Mouse (Mus musculus) liver, embryonic 13.5 days (tissue): ENCODE measurements around the gene Mlana. TPM values are rescaled to one million over a fixed set of nuclear protein-coding genes. Genes with fewer than 3 reads are reported as not detected.

Experiments used
- ATAC-seq: fragments of 200-750 bp; cut with Nextera tagmentation; 2 replicates; pipeline ENCODE4 v1.8.0; 2017; ENCODE audit warnings: low read depth, mild to moderate bottlenecking, moderate number of reproducible peaks, moderate library complexity
- DNase-seq: peaks from one replicate; pipeline ENCODE4 v3.0.0; 2022
- H3K27ac ChIP-seq: fragments of 300-500 bp; sonication (generic); 2 replicates; pipeline ENCODE4 v1.5.1; 2015; ENCODE audit warnings: moderate library complexity, mild to moderate bottlenecking, inconsistent platforms
- H3K27me3 ChIP-seq: fragments of 300-500 bp; sonication (generic); 2 replicates; pipeline ENCODE4 v1.6.1; 2015; ENCODE audit warnings: mild to moderate bottlenecking, inconsistent platforms
- H3K36me3 ChIP-seq: fragments of 300-500 bp; sonication (generic); 2 replicates; pipeline ENCODE4 v1.6.1; 2015; ENCODE audit warnings: mild to moderate bottlenecking, inconsistent platforms
- H3K4me1 ChIP-seq: fragments of 300-500 bp; sonication (generic); replicated peaks from 2 replicates; pipeline ENCODE4 v1.6.1; 2015; ENCODE audit warnings: inconsistent platforms
- H3K4me2 ChIP-seq: fragments of 300-500 bp; sonication (generic); 2 replicates; pipeline ENCODE4 v1.6.1; 2015; ENCODE audit warnings: inconsistent platforms, mild to moderate bottlenecking, moderate library complexity
- H3K4me3 ChIP-seq: fragments of 300-500 bp; sonication (generic); replicated peaks from 2 replicates; pipeline ENCODE4 v1.5.1; 2015; ENCODE audit warnings: mild to moderate bottlenecking, inconsistent platforms
- H3K9ac ChIP-seq: fragments of 300-500 bp; sonication (generic); 2 replicates; pipeline ENCODE4 v1.6.1; 2015; ENCODE audit warnings: mild to moderate bottlenecking, inconsistent platforms
- H3K9me3 ChIP-seq: fragments of 300-500 bp; sonication (generic); replicated peaks from 2 replicates; pipeline ENCODE4 v1.6.1; 2016; ENCODE audit warnings: inconsistent platforms
- whole genome bisulfite sequencing: fragments of 180-500 bp; shearing (Covaris S2); methylation state at CpG from one replicate; pipeline ENCODE4 v1.1.7; 2015; ENCODE audit not compliant: insufficient replicate concordance; 5-methylcytosine and 5-hydroxymethylcytosine counted together
- polyA plus RNA-seq: library from polyadenylated mRNA; unstranded; fragments of >200 nt; fragmentation: Nextera tagmentation; extraction: Ambion mirVana; gene quantifications from 2 replicates; pipeline ENCODE4 v1.2.1, GENCODE M21; 2015

Mlana gene
- not detected in 2 replicates for polyA plus RNA-seq

DNA sequence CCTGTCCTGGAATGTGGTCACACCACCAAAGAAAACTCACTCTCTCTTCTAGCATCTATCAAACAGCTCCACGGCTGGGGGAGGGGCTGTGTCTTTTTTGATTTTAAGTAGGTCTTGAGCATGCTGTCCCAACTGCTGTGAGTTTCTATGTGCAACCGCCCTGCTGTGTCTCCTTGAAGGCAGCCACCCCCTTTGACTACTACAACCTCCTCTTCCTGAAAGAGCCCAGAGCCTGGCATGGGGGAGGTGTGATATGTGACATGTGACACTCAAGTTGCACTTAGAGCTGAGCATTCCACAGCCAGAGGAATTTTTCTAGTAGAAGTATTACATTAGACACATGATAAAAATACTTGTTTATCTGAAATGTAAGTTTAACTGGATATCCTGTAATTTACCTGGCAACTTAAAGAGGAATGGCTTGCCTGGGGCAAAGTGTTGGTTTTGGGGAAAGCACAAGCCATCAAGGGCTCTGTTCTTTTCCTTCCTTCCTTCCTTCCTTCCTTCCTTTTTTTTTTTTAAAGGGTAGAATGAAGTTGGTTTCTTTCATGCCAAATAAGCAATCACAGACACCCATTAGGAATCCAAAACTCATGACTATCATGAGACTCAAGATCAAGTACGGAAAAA, at the start of gene Mlana:
Gene Mlana, plus strand, starts transcription at position 580 of the 630 bp plus-strand sequence.
- no peak for ATAC-seq
- no peaks in the 10 kb centered on the region for H3K36me3 ChIP-seq
- no peak for DNase-seq
- H3K4me3 ChIP-seq = no peak within 1 kb of the TSS
- no peaks in the 10 kb centered on the region for H3K9me3 ChIP-seq
- H3K9ac ChIP-seq = no peak within 1 kb of the TSS
- H3K4me1 ChIP-seq = no peaks in the 10 kb centered on the region
- 45% methylated on average over 3 of the region's 3 CpGs for WGBS
- no peak within 1 kb of the TSS for H3K27ac ChIP-seq
- H3K27me3 ChIP-seq = no peaks in the 10 kb centered on the region
- H3K4me2 ChIP-seq = no peak within 1 kb of the TSS

DNA sequence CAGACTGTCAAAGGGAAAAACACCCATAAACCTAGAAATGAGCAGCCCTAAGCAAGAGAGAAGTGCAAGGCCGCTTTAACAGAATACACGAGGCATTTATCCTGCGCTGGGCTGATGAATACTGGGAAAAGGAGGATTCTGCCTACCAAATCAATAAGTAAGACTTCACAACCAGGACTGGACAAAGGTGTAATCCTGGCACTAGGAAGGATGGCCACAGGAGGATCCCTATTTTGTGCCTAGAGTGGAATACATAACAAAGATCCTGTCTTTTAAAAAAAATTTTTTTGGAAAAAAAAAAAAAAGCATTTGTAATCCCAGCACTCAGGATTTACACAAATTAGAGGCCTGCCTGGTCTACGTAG, 49.1 kb upstream of the Mlana start:
- WGBS = 35% methylated on average over 4 of the region's 4 CpGs
- peak overlapping the region; percentile 94 for H3K9ac ChIP-seq

DNA sequence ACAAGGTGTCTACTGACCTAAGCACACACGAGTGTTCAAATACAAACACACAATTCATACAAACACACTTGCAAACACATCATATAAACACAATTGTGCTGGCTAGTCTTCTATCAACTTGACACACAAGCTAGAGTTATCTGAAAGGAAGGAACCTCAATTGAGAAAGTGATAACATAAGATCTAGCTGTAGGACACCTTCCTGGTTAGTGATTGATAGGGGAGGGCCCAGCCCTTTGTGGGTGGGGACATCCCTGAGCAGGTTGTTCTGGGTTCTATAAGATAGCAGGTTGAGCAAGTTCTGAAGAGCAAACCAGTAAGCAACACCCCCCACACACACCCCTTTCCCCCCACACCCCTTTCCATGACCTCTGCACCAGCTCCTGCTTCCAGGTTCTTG, 47.9 kb upstream of the Mlana start:
- H3K9ac ChIP-seq = no peak overlapping the region
- H3K4me2 ChIP-seq = peak overlapping the region; percentile 43
- no peaks in the 10 kb centered on the region for H3K27me3 ChIP-seq
- DNase-seq (peak; percentile 72), ATAC-seq (peak; percentile 80)
- no peaks in the 10 kb centered on the region for H3K9me3 ChIP-seq
- no peak overlapping the region for H3K4me3 ChIP-seq
- WGBS = 59% methylated on average over 1 of the region's 1 CpGs
- peaks cover 41% of the 10 kb centered on the region for H3K4me1 ChIP-seq
- peaks cover 16% of the 10 kb centered on the region for H3K36me3 ChIP-seq
- peak overlapping the region; percentile 80 for H3K27ac ChIP-seq

More for the DNA sequence above, 49.1 kb upstream of the Mlana start:
- Histone ChIP-seq H3K27me3 (no peaks in the 10 kb centered on the region), H3K27ac (peak overlapping the region; percentile 80), H3K4me2 (peak overlapping the region; percentile 77), H3K9me3 (no peaks in the 10 kb centered on the region), H3K4me3 (peak overlapping the region; percentile 96), H3K4me1 (peaks cover 41% of the 10 kb centered on the region), H3K36me3 (peaks cover 19% of the 10 kb centered on the region)
- ATAC-seq = no peak
- DNase-seq = no peak

DNA sequence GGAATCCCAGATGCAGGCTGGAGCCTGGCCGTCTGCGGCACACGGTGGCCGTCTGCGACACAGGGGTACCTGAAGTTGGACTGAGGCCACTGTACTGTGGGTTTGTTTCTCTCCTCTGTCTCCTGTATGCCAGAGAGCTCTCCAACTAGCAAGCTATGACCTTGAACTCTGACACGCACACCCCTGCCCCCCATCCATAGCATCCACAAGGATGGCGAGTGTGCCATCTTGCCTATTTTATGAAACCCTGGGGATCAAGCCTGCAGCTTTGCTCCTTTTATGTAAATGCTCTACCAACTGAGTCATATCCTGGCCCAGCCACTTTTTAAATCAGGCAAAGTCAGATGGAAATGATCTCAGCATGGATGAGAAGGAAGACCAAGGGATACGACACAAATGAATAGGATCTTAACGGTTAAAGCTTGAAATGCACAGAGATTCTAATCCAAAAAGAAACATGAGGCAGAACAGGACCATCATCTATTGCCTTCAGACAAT, 43.8 kb upstream of the Mlana start:
- Histone ChIP-seq H3K9me3 (no peaks in the 10 kb centered on the region), H3K27me3 (no peaks in the 10 kb centered on the region), H3K4me2 (no peak overlapping the region), H3K9ac (no peak overlapping the region), H3K27ac (no peak overlapping the region), H3K36me3 (no peaks in the 10 kb centered on the region), H3K4me1 (peaks cover 24% of the 10 kb centered on the region), H3K4me3 (no peak overlapping the region)
- no peak for ATAC-seq
- DNase-seq = no peak
- 85% methylated on average over 9 of the region's 9 CpGs for WGBS

DNA sequence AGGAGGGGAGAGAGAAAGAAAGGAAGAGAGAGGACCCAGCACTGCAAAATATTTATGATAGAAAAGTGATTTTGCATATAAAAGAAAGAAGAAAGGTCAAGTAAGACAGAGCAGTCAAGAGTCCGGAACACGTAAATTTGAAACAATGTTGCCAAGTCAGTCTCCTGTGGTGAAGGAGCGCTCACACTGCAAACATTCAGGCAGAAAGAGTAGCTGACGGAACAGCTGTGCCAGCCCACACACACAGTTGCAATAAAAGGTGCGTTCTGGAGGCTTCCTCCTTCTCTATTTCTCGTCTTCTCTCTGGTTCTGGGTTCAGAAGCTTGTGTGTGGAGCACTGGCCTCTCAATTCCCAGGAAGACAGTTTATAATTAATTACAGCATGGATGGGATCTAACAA, 42.5 kb upstream of the Mlana start:
- Histone ChIP-seq H3K9me3 (no peaks in the 10 kb centered on the region), H3K36me3 (no peaks in the 10 kb centered on the region), H3K4me2 (no peak overlapping the region), H3K4me1 (peaks cover 10% of the 10 kb centered on the region), H3K4me3 (no peak overlapping the region), H3K27ac (no peak overlapping the region), H3K27me3 (no peaks in the 10 kb centered on the region), H3K9ac (no peak overlapping the region)
- ATAC-seq (no peak), DNase-seq (no peak)
- whole genome bisulfite sequencing = 68% methylated on average over 6 of the region's 6 CpGs

DNA sequence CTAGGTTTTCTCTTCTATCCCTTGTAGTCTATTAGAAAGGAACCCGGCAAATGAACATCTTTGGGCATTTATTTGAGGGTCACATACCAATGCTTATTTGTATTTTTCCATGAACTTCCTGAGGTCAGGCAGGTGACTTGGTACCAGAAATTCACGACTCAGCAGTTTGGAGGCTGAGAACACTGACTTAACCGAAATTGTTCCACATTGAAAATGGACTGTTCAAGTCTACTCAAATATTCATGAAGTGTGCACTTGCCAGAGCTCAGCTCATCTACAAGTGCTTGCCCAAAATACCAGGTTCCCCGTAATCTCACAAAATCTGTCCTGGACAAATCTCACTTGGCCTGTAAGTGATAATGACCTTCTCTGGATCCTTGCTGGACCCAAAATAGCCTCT, 41.6 kb upstream of the Mlana start:
- no peak for ATAC-seq
- H3K9ac ChIP-seq = no peak overlapping the region
- no peaks in the 10 kb centered on the region for H3K9me3 ChIP-seq
- no peak overlapping the region for H3K27ac ChIP-seq
- H3K4me1 ChIP-seq = 0 out of 2 replicates have a peak, but pooled peaks cover 1% of the 10 kb centered on the region
- H3K4me2 ChIP-seq = no peak overlapping the region
- 65% methylated on average over 4 of the region's 4 CpGs for WGBS
- H3K36me3 ChIP-seq = no peaks in the 10 kb centered on the region
- DNase-seq = no peak
- no peaks in the 10 kb centered on the region for H3K27me3 ChIP-seq
- H3K4me3 ChIP-seq = no peak overlapping the region

DNA sequence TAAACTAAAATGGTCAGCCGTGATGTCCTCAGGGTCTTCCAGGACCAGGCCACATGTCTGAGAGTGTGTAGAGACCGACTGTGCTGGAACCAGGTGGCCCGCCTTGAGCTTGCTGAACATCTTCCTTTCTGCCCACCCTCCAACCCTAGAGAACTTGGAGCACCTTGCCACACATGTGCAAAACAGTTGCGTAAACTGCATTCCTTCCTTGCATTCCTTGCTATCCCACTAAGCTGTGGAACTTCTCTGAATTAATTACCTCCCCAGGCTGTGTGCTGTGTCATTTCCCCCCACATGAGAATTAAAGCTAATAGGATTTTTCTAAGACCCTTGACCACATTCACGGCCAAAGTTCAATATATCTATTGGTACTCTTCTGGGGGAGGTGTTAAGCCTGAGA, 41.0 kb upstream of the Mlana start:
- Histone ChIP-seq H3K4me3 (no peak overlapping the region), H3K27me3 (no peaks in the 10 kb centered on the region), H3K4me2 (no peak overlapping the region), H3K27ac (no peak overlapping the region), H3K9me3 (no peaks in the 10 kb centered on the region), H3K9ac (no peak overlapping the region), H3K4me1 (no peaks in the 10 kb centered on the region), H3K36me3 (no peaks in the 10 kb centered on the region)
- ATAC-seq = no peak
- 78% methylated on average over 5 of the region's 5 CpGs for WGBS
- DNase-seq = no peak

DNA sequence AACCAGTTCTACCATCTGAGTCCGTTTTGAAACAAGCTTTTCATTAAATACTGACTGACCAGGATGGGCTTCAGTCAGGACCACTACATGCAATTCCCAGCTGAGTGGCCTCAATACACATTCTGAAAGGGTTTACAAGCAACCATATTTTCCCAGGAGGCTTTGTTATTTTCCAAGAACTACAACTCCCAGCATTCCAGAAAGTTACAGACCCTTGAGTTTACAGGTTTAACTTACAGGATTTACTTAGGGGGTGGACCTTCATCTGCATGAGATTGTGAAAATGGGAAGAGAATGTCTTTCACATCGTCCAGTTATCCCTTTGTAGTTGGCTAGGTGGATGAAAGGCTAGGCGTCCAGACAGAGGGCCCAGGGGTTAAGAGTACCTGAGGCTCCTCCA, 40.6 kb upstream of the Mlana start:
- Histone ChIP-seq H3K4me3 (no peak overlapping the region), H3K27me3 (no peaks in the 10 kb centered on the region), H3K9ac (no peak overlapping the region), H3K4me1 (no peaks in the 10 kb centered on the region), H3K27ac (no peak overlapping the region), H3K4me2 (no peak overlapping the region), H3K36me3 (no peaks in the 10 kb centered on the region), H3K9me3 (no peaks in the 10 kb centered on the region)
- 44% methylated on average over 3 of the region's 3 CpGs for WGBS
- ATAC-seq (no peak), DNase-seq (no peak)

DNA sequence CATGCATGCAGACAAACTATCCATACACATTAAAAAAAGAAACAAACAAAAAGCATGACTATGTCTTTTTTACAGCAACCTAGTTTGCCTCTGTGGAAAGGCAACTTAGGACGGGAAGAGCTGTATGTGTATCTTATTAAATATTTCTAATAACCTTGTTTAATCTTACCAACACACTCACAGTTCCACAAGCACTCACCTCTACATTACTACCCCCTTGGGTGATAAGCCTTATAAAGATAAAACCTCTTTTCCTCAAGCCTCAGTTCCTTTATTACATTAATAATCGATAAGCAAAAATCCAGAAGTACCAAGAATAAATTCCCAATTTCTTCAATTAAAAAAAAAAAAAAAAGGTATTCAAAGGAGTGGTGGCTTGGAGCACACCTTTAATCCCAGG, 40.1 kb upstream of the Mlana start:
- WGBS = 64% methylated on average over 2 of the region's 2 CpGs
- Histone ChIP-seq H3K9ac (no peak overlapping the region), H3K27me3 (no peaks in the 10 kb centered on the region), H3K9me3 (no peaks in the 10 kb centered on the region), H3K4me2 (no peak overlapping the region), H3K27ac (no peak overlapping the region), H3K4me1 (no peaks in the 10 kb centered on the region), H3K4me3 (no peak overlapping the region), H3K36me3 (no peaks in the 10 kb centered on the region)
- DNase-seq (no peak), ATAC-seq (no peak)

DNA sequence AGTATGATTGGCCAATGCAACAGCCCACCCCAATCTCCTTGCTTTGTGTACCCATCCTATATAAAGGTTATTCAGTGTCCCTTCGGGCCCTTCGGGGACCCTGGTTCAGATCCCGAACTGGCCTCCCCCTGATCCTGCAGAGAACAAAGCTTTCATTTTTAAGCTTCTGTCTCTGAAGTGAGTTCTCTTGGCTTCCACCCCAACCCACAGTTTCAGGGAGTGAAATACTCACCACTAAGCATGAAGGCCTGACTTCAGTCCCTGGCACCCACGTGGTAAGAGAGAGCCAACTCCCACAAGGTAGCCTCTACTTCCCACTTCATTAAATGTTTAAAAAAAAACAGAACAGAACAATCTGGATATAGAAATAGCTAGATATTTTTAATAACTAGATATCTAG, 38.8 kb upstream of the Mlana start:
- no peaks in the 10 kb centered on the region for H3K27me3 ChIP-seq
- no peaks in the 10 kb centered on the region for H3K36me3 ChIP-seq
- WGBS = 75% methylated on average over 4 of the region's 4 CpGs
- no peak overlapping the region for H3K4me3 ChIP-seq
- H3K9ac ChIP-seq = no peak overlapping the region
- H3K9me3 ChIP-seq = no peaks in the 10 kb centered on the region
- no peak overlapping the region for H3K4me2 ChIP-seq
- H3K27ac ChIP-seq = no peak overlapping the region
- ATAC-seq (no peak), DNase-seq (no peak)
- H3K4me1 ChIP-seq = no peaks in the 10 kb centered on the region

DNA sequence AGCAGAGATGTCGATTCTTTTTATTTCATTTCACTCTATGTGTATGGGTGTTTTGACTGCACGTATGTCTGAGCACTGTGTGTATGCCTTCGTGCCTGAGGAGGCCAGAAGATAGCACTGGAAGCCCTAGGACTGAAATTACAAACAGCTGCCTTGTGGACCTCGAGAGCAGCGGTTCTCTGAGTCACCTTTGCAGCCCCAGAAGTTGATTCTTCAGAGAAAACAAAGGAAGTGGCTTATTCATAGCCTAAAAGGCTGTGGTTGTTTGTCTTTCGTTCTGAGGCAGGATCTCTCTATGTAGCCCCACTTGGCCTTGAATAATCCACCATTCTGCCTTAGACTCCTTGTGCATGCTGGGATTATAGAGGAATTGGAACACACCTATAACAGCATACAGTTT, 37.9 kb upstream of the Mlana start:
- H3K27me3 ChIP-seq = no peaks in the 10 kb centered on the region
- H3K27ac ChIP-seq = no peak overlapping the region
- no peaks in the 10 kb centered on the region for H3K9me3 ChIP-seq
- H3K4me1 ChIP-seq = no peaks in the 10 kb centered on the region
- no peak for DNase-seq
- no peak for ATAC-seq
- 50% methylated on average over 6 of the region's 6 CpGs for WGBS
- no peaks in the 10 kb centered on the region for H3K36me3 ChIP-seq
- no peak overlapping the region for H3K4me3 ChIP-seq
- no peak overlapping the region for H3K4me2 ChIP-seq
- no peak overlapping the region for H3K9ac ChIP-seq
